Mouse (Mus musculus) myocyte (in vitro differentiated cells): ENCODE data around the gene Bpifa3. TPM values are rescaled to one million over a fixed set of nuclear protein-coding genes. Genes with fewer than 3 reads are reported as not detected.

Experiments used
- H3K27me3 ChIP-seq: one replicate; pipeline ENCODE4 v1.6.1; 2011; ENCODE audit not compliant: control insufficient read depth, insufficient read depth, insufficient read length
- H3K36me3 ChIP-seq: one replicate; pipeline ENCODE4 v1.6.1; 2011; ENCODE audit not compliant: control insufficient read depth, insufficient read depth
- H3K4me2 ChIP-seq: one replicate; pipeline ENCODE4 v1.6.1; 2011; ENCODE audit warnings: low read depth, control low read depth
- H3K4me3 ChIP-seq: one replicate; pipeline ENCODE4 v1.5.1; 2011; ENCODE audit warnings: mild to moderate bottlenecking, control low read depth, moderate library complexity
- H3K79me2 ChIP-seq: one replicate; pipeline ENCODE4 v1.6.1; 2011; ENCODE audit not compliant: control insufficient read depth, insufficient read depth
- H3ac ChIP-seq: one replicate; pipeline ENCODE4 v1.6.1; 2011; ENCODE audit not compliant: control insufficient read depth, insufficient read length
- CEBPB ChIP-seq: IDR thresholded peaks from 2 replicates; pipeline ENCODE4 v1.6.1; 2011; ENCODE audit warnings: mild to moderate bottlenecking, moderate library complexity; ENCODE audit not compliant: poor library complexity, insufficient read depth, severe bottlenecking
- E2F4 ChIP-seq: IDR thresholded peaks from one replicate; pipeline ENCODE4 v1.6.1; 2011; ENCODE audit warnings: mild to moderate bottlenecking, control low read depth, moderate library complexity; ENCODE audit not compliant: insufficient read depth
- MAX ChIP-seq: IDR thresholded peaks from one replicate; pipeline ENCODE4 v1.6.1; 2011; ENCODE audit warnings: low read depth, mild to moderate bottlenecking, control low read depth
- MYOD1 ChIP-seq, 3 experiments: IDR thresholded peaks; one replicate each; pipeline ENCODE4 v1.6.1; 2011; ENCODE audit warnings: control low read depth in 2 of 3, low read depth in 2 of 3, mild to moderate bottlenecking in 2 of 3, moderate library complexity in 1 of 3; ENCODE audit not compliant: insufficient read length in 2 of 3, control insufficient read depth in 1 of 3
- MYOG ChIP-seq, 3 experiments: IDR thresholded peaks; one replicate each; pipeline ENCODE4 v1.6.1; 2011; ENCODE audit warnings: control low read depth in 2 of 3, low read depth in 2 of 3, mild to moderate bottlenecking in 2 of 3; ENCODE audit not compliant: insufficient read length in 2 of 3, control insufficient read depth in 1 of 3, insufficient read depth in 1 of 3
- POLR2A ChIP-seq: IDR thresholded peaks from one replicate; pipeline ENCODE4 v1.6.1; 2011; ENCODE audit warnings: low read depth, mild to moderate bottlenecking, control low read depth, moderate library complexity; ENCODE audit not compliant: insufficient read length
- POLR2AphosphoS2 ChIP-seq: IDR thresholded peaks from one replicate; pipeline ENCODE4 v1.6.1; 2011; ENCODE audit warnings: low read depth, control low read depth; ENCODE audit not compliant: insufficient read length
- REST ChIP-seq: IDR thresholded peaks from one replicate; pipeline ENCODE4 v1.6.1; 2011; ENCODE audit warnings: mild to moderate bottlenecking, control low read depth, moderate library complexity; ENCODE audit not compliant: insufficient read depth, insufficient read length
- SRF ChIP-seq: IDR thresholded peaks from one replicate; pipeline ENCODE4 v1.6.1; 2011; ENCODE audit warnings: low read depth; ENCODE audit not compliant: control insufficient read depth, insufficient read length
- TCF12 ChIP-seq: IDR thresholded peaks from one replicate; pipeline ENCODE4 v1.6.1; 2011; ENCODE audit warnings: mild to moderate bottlenecking, control low read depth; ENCODE audit not compliant: poor library complexity, insufficient read depth, severe bottlenecking
- TCF3 ChIP-seq: IDR thresholded peaks from one replicate; pipeline ENCODE4 v1.6.1; 2011; ENCODE audit warnings: low read depth, control low read depth; ENCODE audit not compliant: insufficient read length
- USF1 ChIP-seq: IDR thresholded peaks from one replicate; pipeline ENCODE4 v1.6.1; 2011; ENCODE audit warnings: low read depth, mild to moderate bottlenecking, control low read depth, moderate library complexity
- polyA plus RNA-seq: library from polyadenylated mRNA; unstranded; fragments of >200 nt; fragmentation: generic; extraction: Trizol; gene quantifications from one replicate; pipeline ENCODE4 v1.2.1, GENCODE M21; 2012; ENCODE audit warnings: missing spikeins

Bpifa3 gene
- polyA plus RNA-seq, 1 experiment: not detected

- H3K4me3 ChIP-seq: no peak overlapping the region
- H3ac ChIP-seq: no peak overlapping the region
- no peak overlapping the region for H3K4me2 ChIP-seq
- no peaks in the 10 kb centered on the region for H3K36me3 ChIP-seq
- TF ChIP-seq POLR2A (no peak), MYOG (IDR thresholded peaks at IDR 0.05; ENCODE audit: control insufficient read depth in 1 of 3, insufficient read depth in 1 of 3, insufficient read length in 2 of 3, low read depth in 2 of 3) (no peak), TCF3 (no peak), USF1 (no peak), POLR2AphosphoS2 (no peak), MAX (no peak), E2F4 (no peak), CEBPB (no peak), TCF12 (no peak), REST (no peak), MYOD1 (IDR thresholded peaks at IDR 0.05; ENCODE audit: control insufficient read depth in 1 of 3, insufficient read length in 2 of 3, low read depth in 2 of 3) (no peak), SRF (no peak)
- H3K27me3 ChIP-seq: no peaks in the 10 kb centered on the region
- H3K79me2 ChIP-seq: no peaks in the 10 kb centered on the region
Observed at GRCm38 (mm10) chr2:154147496-154147895, 17.4 kb downstream of the Bpifa3 start.

- H3ac ChIP-seq: no peak overlapping the region
- TF ChIP-seq REST: no peak
- TF ChIP-seq TCF12: no peak
- TF ChIP-seq MYOD1 (IDR thresholded peaks at IDR 0.05; ENCODE audit: control insufficient read depth in 1 of 3, insufficient read length in 2 of 3, low read depth in 2 of 3): no peak
- no peak for TF ChIP-seq MYOG (IDR thresholded peaks at IDR 0.05; ENCODE audit: control insufficient read depth in 1 of 3, insufficient read depth in 1 of 3, insufficient read length in 2 of 3, low read depth in 2 of 3)
- TF ChIP-seq USF1: no peak
- TF ChIP-seq TCF3: no peak
- TF ChIP-seq POLR2A: no peak
- no peak for TF ChIP-seq SRF
- no peak for TF ChIP-seq POLR2AphosphoS2
- no peak for TF ChIP-seq CEBPB
- no peak for TF ChIP-seq MAX
- TF ChIP-seq E2F4: no peak
- H3K4me2 ChIP-seq: no peak overlapping the region
- H3K27me3 ChIP-seq: no peaks in the 10 kb centered on the region
- H3K4me3 ChIP-seq: no peak overlapping the region
- H3K79me2 ChIP-seq: no peaks in the 10 kb centered on the region
- no peaks in the 10 kb centered on the region for H3K36me3 ChIP-seq
Observed at GRCm38 (mm10) chr2:154158433-154158832, 28.3 kb downstream of the Bpifa3 start.

- Histone ChIP-seq H3K4me2 (no peak within 1 kb of the TSS), H3K27me3 (no peaks in the 10 kb centered on the region), H3K79me2 (no peaks in the 10 kb centered on the region), H3ac (no peak within 1 kb of the TSS), H3K36me3 (no peaks in the 10 kb centered on the region), H3K4me3 (no peak within 1 kb of the TSS)
- TF ChIP-seq E2F4: no peak
- TF ChIP-seq REST: no peak
- no peak for TF ChIP-seq TCF3
- no peak for TF ChIP-seq MYOD1 (IDR thresholded peaks at IDR 0.05; ENCODE audit: control insufficient read depth in 1 of 3, insufficient read length in 2 of 3, low read depth in 2 of 3)
- TF ChIP-seq USF1: no peak
- no peak for TF ChIP-seq POLR2AphosphoS2
- TF ChIP-seq MYOG (IDR thresholded peaks at IDR 0.05; ENCODE audit: control insufficient read depth in 1 of 3, insufficient read depth in 1 of 3, insufficient read length in 2 of 3, low read depth in 2 of 3): no peak
- no peak for TF ChIP-seq CEBPB
- no peak for TF ChIP-seq SRF
- TF ChIP-seq POLR2A: no peak
- no peak for TF ChIP-seq MAX
- no peak for TF ChIP-seq TCF12
Observed at GRCm38 (mm10) chr2:154162307-154162706, 32.2 kb downstream of the Bpifa3 start, which contains the start of gene Bpifa5. TSS of gene Bpifa5 (plus strand) at chr2:154162607.

- no peak overlapping the region for H3K4me2 ChIP-seq
- no peak overlapping the region for H3ac ChIP-seq
- no peaks in the 10 kb centered on the region for H3K27me3 ChIP-seq
- H3K4me3 ChIP-seq: no peak overlapping the region
- TF ChIP-seq MAX: no peak
- TF ChIP-seq E2F4: no peak
- no peak for TF ChIP-seq USF1
- TF ChIP-seq MYOD1 (IDR thresholded peaks at IDR 0.05; ENCODE audit: control insufficient read depth in 1 of 3, insufficient read length in 2 of 3, low read depth in 2 of 3): no peak
- TF ChIP-seq TCF12: no peak
- H3K36me3 ChIP-seq: no peaks in the 10 kb centered on the region
- no peaks in the 10 kb centered on the region for H3K79me2 ChIP-seq
Observed at GRCm38 (mm10) chr2:154163306-154163705, 33.2 kb downstream of the Bpifa3 start.

GRCm38 (mm10) chr2:154169172-154169571 lies 39.0 kb downstream of the Bpifa3 start:
- H3K79me2 ChIP-seq: no peaks in the 10 kb centered on the region
- H3K27me3 ChIP-seq: no peaks in the 10 kb centered on the region
- no peak overlapping the region for H3ac ChIP-seq
- no peak overlapping the region for H3K4me3 ChIP-seq
- TF ChIP-seq CEBPB (no peak), POLR2A (no peak), TCF12 (no peak)
- no peak overlapping the region for H3K4me2 ChIP-seq
- no peaks in the 10 kb centered on the region for H3K36me3 ChIP-seq
